Mouse (Mus musculus) olfactory bulb, adult 2 months (tissue): ENCODE measurements around the gene Cdk8. TPM values are rescaled to one million over a fixed set of nuclear protein-coding genes. Genes with fewer than 3 reads are reported as not detected.

Source experiments
- H3K27ac ChIP-seq: fragments of 200-500 bp; 2 replicates; pipeline ENCODE4 v1.5.1; 2012; ENCODE audit warnings: low read depth, low read length; ENCODE audit not compliant: insufficient read depth
- H3K4me1 ChIP-seq: fragments of 200-500 bp; 2 replicates; pipeline ENCODE4 v1.6.1; 2012; ENCODE audit warnings: low read length; ENCODE audit not compliant: control insufficient read depth, insufficient read depth
- H3K4me3 ChIP-seq: fragments of 200-500 bp; 2 replicates; pipeline ENCODE4 v1.5.1; 2012; ENCODE audit warnings: mild to moderate bottlenecking, low read depth, low read length, moderate library complexity; ENCODE audit not compliant: insufficient read depth
- CTCF ChIP-seq: fragments of 200-500 bp; IDR thresholded peaks from 2 replicates; pipeline ENCODE4 v1.5.1; 2012; ENCODE audit warnings: low read depth, mild to moderate bottlenecking, low read length, moderate library complexity; ENCODE audit not compliant: insufficient read depth
- POLR2A ChIP-seq: fragments of 200-500 bp; IDR thresholded peaks from 2 replicates; pipeline ENCODE4 v1.6.1; 2012; ENCODE audit warnings: mild to moderate bottlenecking, low read depth, low read length, moderate library complexity; ENCODE audit not compliant: insufficient read depth
- WGBS: fragments of 180-500 bp; shearing (Covaris S2); methylation state at CpG from one replicate; pipeline ENCODE4 v1.1.7; 2018; 5-methylcytosine and 5-hydroxymethylcytosine counted together
- polyA plus RNA-seq: library from polyadenylated mRNA; stranded (reverse); fragments of >200 nt; gene quantifications from 2 replicates; pipeline ENCODE4 v1.2.4, GENCODE M21; 2012; ENCODE audit warnings: low replicate concordance; ENCODE audit not compliant: missing spikeins, insufficient read depth, insufficient read length

Gene Cdk8
- polyA plus RNA-seq, 1 experiment, result not detected

DNA sequence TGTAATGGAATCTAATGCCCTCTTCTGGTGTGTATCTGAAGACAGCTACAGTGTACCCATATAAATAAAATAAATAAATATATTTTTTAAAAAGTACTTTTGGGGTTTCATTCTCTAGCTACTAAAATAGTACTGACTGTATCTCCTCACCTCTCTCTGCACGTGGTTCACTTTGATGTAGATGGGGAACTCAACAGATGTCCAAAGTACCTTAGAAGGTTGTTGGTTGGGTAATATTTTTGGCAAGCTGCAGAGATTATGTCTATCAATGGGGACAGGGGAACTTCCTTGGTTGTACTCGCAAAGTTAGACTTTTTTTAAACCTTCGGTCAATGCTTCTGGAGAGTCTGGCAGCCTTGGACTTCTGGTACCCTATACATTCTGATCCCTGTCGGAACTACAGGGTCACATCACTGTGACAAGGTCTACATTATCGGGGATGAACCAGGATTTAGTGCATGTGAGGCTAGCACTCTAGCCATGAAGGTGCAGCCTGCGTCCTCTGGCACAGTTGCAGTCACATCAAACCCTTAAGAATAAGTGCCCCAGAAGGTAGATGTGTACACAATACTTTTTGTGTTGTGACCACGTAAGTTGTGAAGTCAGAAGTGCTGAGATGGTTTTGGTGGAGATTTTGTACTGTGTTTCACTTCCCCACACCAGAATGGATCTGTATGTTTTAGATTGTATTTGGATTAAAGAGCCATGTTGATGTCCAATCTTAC lies 14.8 kb downstream of the Cdk8 start:
- 95% methylated on average over 7 of the region's 7 CpGs for WGBS
- H3K27ac ChIP-seq, result no peak overlapping the region
- TF ChIP-seq CTCF (no peak), POLR2A (no peak)
- peaks cover 6% of the 10 kb centered on the region; the same call in 1 of the 2 replicates for H3K4me1 ChIP-seq
- no peak overlapping the region for H3K4me3 ChIP-seq

DNA sequence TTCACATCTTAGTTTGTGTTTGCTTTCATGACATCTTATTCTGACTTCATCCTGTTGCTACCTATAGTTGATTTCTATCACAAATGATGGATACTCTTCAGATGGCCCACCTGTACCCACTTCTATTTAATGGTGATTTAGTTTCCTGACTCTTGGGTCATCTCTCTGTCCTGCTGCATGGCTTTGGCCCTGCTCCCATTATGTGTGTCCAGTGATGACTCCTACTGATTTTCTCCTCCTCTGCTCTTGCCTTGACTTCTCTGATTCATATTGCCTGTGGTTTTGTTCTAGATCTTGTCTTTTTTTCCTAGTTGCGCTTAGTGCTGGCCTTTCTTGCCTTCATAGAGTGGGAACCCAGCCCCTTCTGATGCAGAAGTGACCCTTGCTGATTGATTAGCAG lies 15.4 kb downstream of the Cdk8 start:
- no peak overlapping the region for H3K4me3 ChIP-seq
- H3K27ac ChIP-seq, result no peak overlapping the region
- TF ChIP-seq CTCF, result no peak
- TF ChIP-seq POLR2A, result no peak
- 94% methylated on average over 1 of the region's 1 CpGs for WGBS
- peaks cover 6% of the 10 kb centered on the region; the same call in 1 of the 2 replicates for H3K4me1 ChIP-seq

DNA sequence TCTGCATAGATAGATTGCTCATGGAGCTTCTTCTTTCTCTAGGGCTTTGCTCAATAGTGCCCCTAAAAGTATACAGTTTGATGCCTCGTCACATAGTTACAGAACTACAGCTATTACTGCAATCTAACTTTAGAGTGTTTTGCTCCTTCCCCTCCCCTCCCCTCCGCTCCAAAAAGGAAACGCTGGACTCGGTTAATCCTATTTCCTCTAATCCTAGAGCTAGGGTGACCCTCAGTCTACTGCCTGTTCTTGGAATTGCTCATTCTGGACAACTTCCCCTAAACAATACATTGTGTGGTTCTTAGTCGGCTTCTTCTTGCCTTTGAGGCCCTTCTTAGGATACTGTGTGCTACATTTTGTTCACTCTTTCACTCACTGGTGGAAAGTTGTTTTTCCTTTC lies 16.7 kb downstream of the Cdk8 start:
- H3K4me1 ChIP-seq, result peaks cover 6% of the 10 kb centered on the region; the same call in 1 of the 2 replicates
- no peak overlapping the region for H3K4me3 ChIP-seq
- 53% methylated on average over 5 of the region's 5 CpGs for WGBS
- TF ChIP-seq POLR2A (no peak), CTCF (no peak)
- no peak overlapping the region for H3K27ac ChIP-seq

DNA sequence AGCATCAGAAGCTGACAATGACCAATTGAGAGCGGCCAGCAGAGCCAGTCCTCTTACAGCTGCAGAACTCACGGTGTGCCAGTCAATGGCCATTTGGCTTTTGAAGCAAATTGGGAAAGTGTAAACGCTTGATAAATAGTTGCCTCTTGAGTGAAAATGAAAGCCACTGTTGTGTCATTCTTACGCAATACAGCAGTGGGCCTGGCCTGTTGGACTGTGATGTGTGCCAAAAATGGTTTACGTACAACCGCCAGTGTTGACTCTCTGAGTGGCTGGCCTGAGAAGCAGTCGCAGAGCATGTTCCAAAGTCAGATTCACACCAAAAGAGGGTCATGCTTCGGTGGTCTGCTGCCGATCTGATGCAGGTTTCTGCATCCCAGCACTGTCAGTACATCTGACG lies 17.7 kb downstream of the Cdk8 start:
- Histone ChIP-seq H3K4me3 (no peak overlapping the region), H3K4me1 (peaks cover 6% of the 10 kb centered on the region; the same call in 1 of the 2 replicates), H3K27ac (no peak overlapping the region)
- 73% methylated on average over 10 of the region's 10 CpGs for WGBS
- TF ChIP-seq CTCF (no peak), POLR2A (no peak)

DNA sequence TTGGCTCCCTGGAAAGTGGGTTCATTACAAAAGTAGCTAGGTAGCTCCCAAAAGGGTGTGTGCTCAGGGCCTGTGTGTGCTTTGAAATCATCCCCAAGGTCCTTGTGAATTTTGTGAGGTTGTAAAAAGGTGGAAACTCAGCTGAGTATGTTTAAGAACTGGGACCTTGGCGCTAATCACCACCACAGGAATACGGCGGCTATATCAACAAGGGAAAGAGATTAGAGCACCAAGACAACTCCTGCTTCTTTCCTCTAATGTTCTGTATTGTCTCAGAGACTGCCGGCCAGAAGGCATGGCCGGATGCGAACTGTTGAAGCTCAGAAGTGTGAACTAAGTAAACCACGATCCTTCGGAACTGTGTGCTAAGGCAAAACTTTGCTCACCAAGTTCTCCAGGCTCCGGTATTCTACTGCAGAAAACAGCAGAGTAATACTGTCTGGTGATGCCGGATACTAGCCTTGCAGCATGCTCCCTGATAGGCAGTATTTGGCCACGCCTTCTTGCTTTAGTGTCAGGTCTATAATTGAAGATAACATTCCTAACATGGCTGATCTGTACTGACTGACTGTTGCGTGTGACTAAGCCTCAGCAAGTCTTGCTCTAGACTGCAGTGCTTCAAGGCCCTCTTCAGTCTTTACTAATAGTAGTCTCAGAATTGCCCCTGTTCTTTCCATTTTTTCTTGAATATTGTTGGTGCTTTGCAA lies 19.5 kb downstream of the Cdk8 start:
- Histone ChIP-seq H3K27ac (no peak overlapping the region), H3K4me1 (peaks cover 6% of the 10 kb centered on the region; the same call in 1 of the 2 replicates), H3K4me3 (no peak overlapping the region)
- TF ChIP-seq POLR2A, result no peak
- TF ChIP-seq CTCF, result no peak
- 94% methylated on average over 12 of the region's 12 CpGs for WGBS

DNA sequence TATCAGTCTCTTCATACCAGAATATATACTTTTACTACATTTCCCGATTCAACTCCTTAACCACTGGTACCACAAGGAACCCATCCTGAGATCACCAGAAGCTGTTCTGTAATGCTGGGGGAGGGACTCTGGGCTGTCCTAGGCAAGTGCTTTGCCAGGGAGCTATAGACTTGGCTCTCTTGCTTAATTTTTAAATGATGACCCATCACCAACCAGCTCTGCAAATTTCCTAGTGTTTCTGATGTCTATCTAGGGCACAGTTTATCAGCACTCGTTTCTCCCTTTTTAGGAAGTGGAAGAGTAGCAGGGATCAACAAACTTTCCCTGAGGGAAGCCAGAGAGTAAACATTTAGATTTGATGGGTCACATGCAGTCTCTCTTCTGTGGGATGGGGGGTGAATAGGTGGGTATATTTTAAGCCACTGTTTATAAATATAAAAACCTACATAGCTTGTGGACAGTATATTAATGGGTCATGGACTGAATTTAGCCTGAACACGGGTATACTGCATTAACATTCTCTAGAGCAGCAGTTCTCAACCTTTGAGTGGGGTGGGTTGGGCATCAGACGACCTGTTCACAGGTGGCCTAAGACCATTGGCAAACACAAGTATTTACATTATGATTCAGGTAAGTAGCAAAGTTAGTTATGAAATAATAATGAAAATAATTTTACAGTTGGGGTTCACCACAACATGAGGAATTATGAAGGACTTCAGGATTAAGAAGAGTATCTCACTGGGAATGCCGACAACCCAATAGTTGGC lies 20.8 kb downstream of the Cdk8 start:
- no peak overlapping the region for H3K4me3 ChIP-seq
- H3K4me1 ChIP-seq, result peaks cover 6% of the 10 kb centered on the region; the same call in 1 of the 2 replicates
- no peak for TF ChIP-seq POLR2A
- no peak for TF ChIP-seq CTCF
- H3K27ac ChIP-seq, result no peak overlapping the region
- WGBS, result 88% methylated on average over 5 of the region's 5 CpGs

DNA sequence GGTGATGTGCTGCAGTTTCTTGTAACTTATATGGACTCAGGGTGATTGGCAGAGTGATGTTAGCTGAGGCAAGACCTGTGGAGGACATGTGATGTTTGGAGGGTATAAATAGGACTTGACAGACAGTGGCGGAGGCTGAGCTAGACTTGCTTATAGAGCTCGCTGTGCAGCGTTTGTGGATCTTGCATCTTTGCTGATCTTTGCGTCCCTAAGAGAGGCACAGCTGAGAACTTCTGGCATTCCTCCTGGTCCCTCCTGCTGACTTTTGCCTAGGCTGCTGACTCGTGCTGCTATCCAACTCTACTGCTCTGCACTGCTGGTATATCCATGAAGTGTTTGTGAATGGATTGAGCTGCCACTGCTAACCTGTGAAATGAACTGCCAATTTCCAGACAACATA lies 22.6 kb downstream of the Cdk8 start:
- TF ChIP-seq POLR2A (no peak), CTCF (no peak)
- 58% methylated on average over 5 of the region's 5 CpGs for WGBS
- Histone ChIP-seq H3K27ac (no peak overlapping the region), H3K4me3 (no peak overlapping the region), H3K4me1 (peaks cover 4% of the 10 kb centered on the region; the same call in 1 of the 2 replicates)

DNA sequence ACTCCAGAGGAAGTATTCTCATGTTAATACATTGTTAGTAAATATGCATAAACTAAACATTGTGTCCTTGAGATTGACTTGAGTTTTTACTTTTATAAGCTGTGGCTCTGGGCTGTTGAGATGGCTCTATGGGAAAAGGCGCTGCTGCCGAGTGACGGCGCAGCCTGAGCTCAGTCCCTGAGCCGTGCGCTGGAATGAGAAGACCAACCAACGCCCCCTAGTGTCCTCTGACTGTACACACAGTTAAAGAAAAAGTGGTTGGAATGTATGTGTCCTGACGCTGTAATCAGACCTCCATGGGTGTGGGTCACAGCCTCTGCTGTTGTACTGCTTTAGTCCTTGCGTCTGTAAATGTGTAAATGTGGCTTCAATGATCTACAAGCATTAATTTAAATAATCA lies 29.0 kb downstream of the Cdk8 start:
- Histone ChIP-seq H3K27ac (no peak overlapping the region), H3K4me3 (no peak overlapping the region), H3K4me1 (no peaks in the 10 kb centered on the region)
- 72% methylated on average over 9 of the region's 9 CpGs for WGBS
- TF ChIP-seq CTCF (no peak), POLR2A (no peak)

DNA sequence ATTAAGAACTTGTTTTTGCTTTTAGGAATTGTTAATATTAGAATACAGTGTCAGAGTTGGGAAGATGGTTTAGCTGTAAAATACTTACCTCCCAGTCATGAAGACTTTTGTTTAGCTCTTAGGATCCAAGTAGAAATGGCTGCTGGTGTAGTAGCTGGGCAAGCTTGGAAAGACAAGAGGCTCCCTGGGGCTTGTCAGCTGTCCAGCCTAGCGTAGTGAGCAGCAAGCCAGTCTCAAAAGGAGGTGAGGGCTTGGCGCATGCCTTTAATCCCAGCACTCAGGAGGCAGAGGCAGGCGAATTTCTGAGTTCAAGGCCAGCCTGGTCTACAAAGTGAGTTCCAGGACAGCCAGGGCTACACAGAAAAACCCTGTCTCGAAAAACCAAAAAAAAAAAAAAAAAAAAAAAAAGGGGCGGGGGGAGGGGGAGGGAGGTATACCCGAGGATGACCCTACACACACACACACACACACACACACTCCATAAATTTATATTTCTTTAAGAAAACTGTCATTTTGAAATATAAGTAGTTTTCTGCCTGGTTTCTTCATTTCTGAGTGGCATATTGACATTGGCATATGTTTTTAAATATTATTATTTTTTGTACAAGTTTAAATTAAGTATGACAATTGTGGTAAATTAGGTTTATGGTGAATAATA lies 35.0 kb downstream of the Cdk8 start:
- no peak for TF ChIP-seq POLR2A
- no peak for TF ChIP-seq CTCF
- no peak overlapping the region for H3K27ac ChIP-seq
- WGBS, result 72% methylated on average over 6 of the region's 6 CpGs
- no peak overlapping the region for H3K4me3 ChIP-seq
- no peaks in the 10 kb centered on the region for H3K4me1 ChIP-seq
